Mouse (Mus musculus) C2C12 (cell line): ENCODE measurements around the gene Scn3b.

Source experiments
- CEBPB ChIP-seq: IDR thresholded peaks from one replicate; pipeline ENCODE4 v1.6.1; 2011; ENCODE audit warnings: low read depth, mild to moderate bottlenecking, control low read depth, moderate library complexity
- CTCF ChIP-seq: IDR thresholded peaks from one replicate; pipeline ENCODE4 v1.5.1; 2011; ENCODE audit not compliant: control insufficient read depth, insufficient read depth, insufficient read length
- MAX ChIP-seq: IDR thresholded peaks from one replicate; pipeline ENCODE4 v1.6.1; 2011; ENCODE audit warnings: mild to moderate bottlenecking, control low read depth
- USF1 ChIP-seq: IDR thresholded peaks from one replicate; pipeline ENCODE4 v1.6.1; 2011; ENCODE audit warnings: low read depth, mild to moderate bottlenecking, control low read depth, moderate library complexity

GRCm38 (mm10) chr9:40323773-40324172 is 54.8 kb downstream of the Scn3b start:
- TF ChIP-seq CTCF (no peak), MAX (no peak), USF1 (no peak), CEBPB (no peak)
